Mouse (Mus musculus) embryonic facial prominence, embryonic 14.5 days (tissue): ENCODE data around the gene Arl8a. TPM values are rescaled to one million over a fixed set of nuclear protein-coding genes. Genes with fewer than 3 reads are reported as not detected.

Experiments used
- ATAC-seq: fragments of 200-750 bp; cut with Nextera tagmentation; 2 replicates; pipeline ENCODE4 v1.8.0; 2017; ENCODE audit warnings: low read depth, moderate number of reproducible peaks, moderate TSS enrichment
- DNase-seq: peaks from one replicate; pipeline ENCODE4 v3.0.0-alpha.2; 2015; ENCODE audit warnings: low spot score
- H3K27ac ChIP-seq: fragments of 300-500 bp; sonication (generic); replicated peaks from 2 replicates; pipeline ENCODE4 v1.5.1; 2014; ENCODE audit warnings: low read depth, mild to moderate bottlenecking, low read length, moderate library complexity
- H3K27me3 ChIP-seq: fragments of 300-500 bp; sonication (generic); replicated peaks from 2 replicates; pipeline ENCODE4 v1.6.1; 2014; ENCODE audit warnings: low read length; ENCODE audit not compliant: control insufficient read depth, insufficient read depth
- H3K36me3 ChIP-seq: fragments of 300-500 bp; sonication (generic); 2 replicates; pipeline ENCODE4 v1.6.1; 2014; ENCODE audit warnings: low read length, mixed read lengths; ENCODE audit not compliant: control insufficient read depth, insufficient read depth
- H3K4me1 ChIP-seq: fragments of 300-500 bp; sonication (generic); 2 replicates; pipeline ENCODE4 v1.6.1; 2014; ENCODE audit warnings: antibody characterized with exemption, low read length; ENCODE audit not compliant: control insufficient read depth, insufficient read depth
- H3K4me2 ChIP-seq: fragments of 300-500 bp; sonication (generic); 2 replicates; pipeline ENCODE4 v1.6.1; 2014; ENCODE audit warnings: low read depth, mild to moderate bottlenecking, low read length, moderate library complexity, mixed read lengths
- H3K4me3 ChIP-seq: fragments of 300-500 bp; sonication (generic); 2 replicates; pipeline ENCODE4 v1.5.1; 2014; ENCODE audit warnings: low read depth, mild to moderate bottlenecking, low read length
- H3K9ac ChIP-seq: fragments of 300-500 bp; sonication (generic); 2 replicates; pipeline ENCODE4 v1.6.1; 2014; ENCODE audit warnings: low read depth, mild to moderate bottlenecking, low read length, moderate library complexity, mixed read lengths
- H3K9me3 ChIP-seq: fragments of 300-500 bp; sonication (generic); 2 replicates; pipeline ENCODE4 v1.6.1; 2016; ENCODE audit warnings: low read length; ENCODE audit not compliant: control insufficient read depth
- WGBS: fragments of 180-500 bp; shearing (Covaris S2); extraction: QIAGEN DNeasy Blood & Tissue Kit; methylation state at CpG from one replicate; pipeline ENCODE4 v1.1.7; 2014; 5-methylcytosine and 5-hydroxymethylcytosine counted together
- polyA plus RNA-seq: library from polyadenylated mRNA; unstranded; fragments of >200 nt; fragmentation: Nextera tagmentation; extraction: Ambion mirVana; gene quantifications from 2 replicates; pipeline ENCODE4 v1.2.1, GENCODE M21; 2014

Arl8a gene
- polyA plus RNA-seq, 1 experiment from 2014 or later = 74.7 TPM

DNA sequence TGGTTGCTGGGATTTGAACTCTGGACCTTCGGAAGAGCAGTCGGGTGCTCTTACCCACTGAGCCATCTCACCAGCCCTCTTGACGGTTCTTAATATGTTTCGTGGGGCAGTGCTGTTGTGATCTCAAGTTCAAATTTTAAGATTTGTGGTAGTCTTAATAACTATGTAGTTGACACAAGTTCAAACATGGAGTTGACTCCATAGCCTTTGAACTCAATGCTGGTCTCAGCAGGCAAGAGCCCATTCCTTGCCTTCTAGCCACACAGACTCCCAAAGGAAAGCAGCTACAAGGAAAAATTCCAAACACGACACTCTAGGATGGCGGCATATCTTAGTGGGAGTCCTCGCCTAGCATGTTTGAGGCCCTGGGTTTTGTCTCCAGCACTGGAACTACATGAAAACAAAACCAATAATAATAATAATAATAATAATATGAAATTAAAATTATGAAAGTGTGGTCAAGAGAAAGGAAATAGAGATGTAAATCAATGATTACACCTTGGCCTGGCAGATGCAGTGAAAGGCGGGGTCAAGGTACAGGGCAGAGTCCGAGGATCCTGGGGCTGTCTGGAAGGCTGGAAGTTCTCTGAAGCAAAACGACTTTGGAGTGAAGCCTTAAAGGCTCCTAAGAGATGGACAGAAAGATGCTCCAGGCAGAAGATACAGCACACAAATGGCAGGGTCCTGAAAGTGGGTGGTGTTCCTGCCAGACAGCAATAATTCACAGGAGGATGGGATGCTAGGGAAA lies 22.0 kb downstream of the Arl8a start:
- Histone ChIP-seq H3K4me3 (no peak overlapping the region), H3K27me3 (no peaks in the 10 kb centered on the region)

GRCm38 (mm10) chr1:135169556-135170224 lies 23.1 kb downstream of the Arl8a start:
- no peak overlapping the region for H3K9ac ChIP-seq
- DNase-seq (no peak), ATAC-seq (no peak)
- WGBS = 53% methylated on average over 12 of the region's 12 CpGs
- no peak overlapping the region for H3K4me3 ChIP-seq
- no peaks in the 10 kb centered on the region for H3K36me3 ChIP-seq
- no peak overlapping the region for H3K27ac ChIP-seq
- H3K4me1 ChIP-seq = no peaks in the 10 kb centered on the region
- H3K27me3 ChIP-seq = no peaks in the 10 kb centered on the region
- no peaks in the 10 kb centered on the region for H3K9me3 ChIP-seq
- H3K4me2 ChIP-seq = no peak overlapping the region

More for the DNA sequence above, 22.0 kb downstream of the Arl8a start:
- no peaks in the 10 kb centered on the region for H3K9me3 ChIP-seq
- ATAC-seq = no peak
- WGBS = 90% methylated on average over 10 of the region's 10 CpGs
- no peaks in the 10 kb centered on the region for H3K36me3 ChIP-seq
- DNase-seq = no peak
- H3K27ac ChIP-seq = no peak overlapping the region
- H3K4me2 ChIP-seq = no peak overlapping the region
- H3K9ac ChIP-seq = no peak overlapping the region
- no peaks in the 10 kb centered on the region for H3K4me1 ChIP-seq

DNA sequence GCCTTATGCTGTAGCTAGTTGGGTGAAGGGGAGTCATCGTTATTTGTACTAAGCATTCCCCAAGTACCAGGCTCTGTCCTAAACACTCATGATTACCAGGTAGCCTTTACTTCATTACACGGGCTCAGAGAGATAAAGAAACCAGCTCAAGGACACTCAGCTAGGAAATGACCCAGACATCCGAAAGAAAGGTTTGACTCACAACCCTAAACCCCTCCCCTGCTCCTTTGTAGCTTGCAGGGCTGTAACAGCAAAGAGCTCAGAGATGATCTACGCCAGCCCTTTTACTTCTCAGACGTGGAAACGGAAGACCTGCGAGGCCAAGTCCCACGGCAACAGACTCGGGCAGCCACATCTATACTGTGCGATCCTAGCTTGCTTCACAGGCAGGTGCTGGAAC lies 23.7 kb downstream of the Arl8a start:
- WGBS = 80% methylated on average over 10 of the region's 10 CpGs

DNA sequence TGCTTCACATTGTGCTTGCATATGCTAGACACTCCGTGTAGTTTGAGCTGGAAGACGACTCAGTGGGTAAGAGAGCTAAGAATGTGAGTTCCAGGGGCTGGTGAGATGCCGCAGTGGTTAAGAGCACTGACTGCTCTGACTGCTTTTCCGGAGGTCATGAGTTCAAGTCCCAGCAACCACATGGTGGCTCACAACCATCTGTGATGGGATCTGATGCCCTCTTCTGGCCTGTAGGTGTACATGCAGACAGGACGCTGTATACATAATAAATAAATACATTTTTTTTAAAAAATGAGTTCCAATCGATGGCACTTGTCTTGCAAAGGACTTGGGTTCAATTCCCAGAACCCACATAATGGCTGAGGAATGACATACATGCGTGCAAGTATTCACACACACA lies 24.6 kb downstream of the Arl8a start:
- Histone ChIP-seq H3K9me3 (no peaks in the 10 kb centered on the region), H3K27me3 (no peaks in the 10 kb centered on the region), H3K27ac (no peak overlapping the region), H3K36me3 (no peaks in the 10 kb centered on the region), H3K4me3 (no peak overlapping the region), H3K4me2 (no peak overlapping the region), H3K4me1 (no peaks in the 10 kb centered on the region), H3K9ac (no peak overlapping the region)
- 81% methylated on average over 7 of the region's 7 CpGs for WGBS
- ATAC-seq (no peak), DNase-seq (no peak)

More for the DNA sequence above, 23.7 kb downstream of the Arl8a start:
- Histone ChIP-seq H3K9me3 (no peaks in the 10 kb centered on the region), H3K4me1 (no peaks in the 10 kb centered on the region), H3K9ac (no peak overlapping the region), H3K36me3 (no peaks in the 10 kb centered on the region), H3K27me3 (no peaks in the 10 kb centered on the region), H3K27ac (no peak overlapping the region), H3K4me2 (no peak overlapping the region), H3K4me3 (no peak overlapping the region)
- ATAC-seq (no peak), DNase-seq (no peak)

GRCm38 (mm10) chr1:135171984-135172383 lies 25.4 kb downstream of the Arl8a start:
- Histone ChIP-seq H3K36me3 (no peaks in the 10 kb centered on the region), H3K27ac (no peak overlapping the region), H3K27me3 (no peaks in the 10 kb centered on the region), H3K9ac (no peak overlapping the region), H3K4me1 (no peaks in the 10 kb centered on the region), H3K4me2 (no peak overlapping the region), H3K9me3 (no peaks in the 10 kb centered on the region), H3K4me3 (no peak overlapping the region)
- ATAC-seq (peak; percentile 86), DNase-seq (peak; percentile 91)
- WGBS = 50% methylated on average over 6 of the region's 6 CpGs

DNA sequence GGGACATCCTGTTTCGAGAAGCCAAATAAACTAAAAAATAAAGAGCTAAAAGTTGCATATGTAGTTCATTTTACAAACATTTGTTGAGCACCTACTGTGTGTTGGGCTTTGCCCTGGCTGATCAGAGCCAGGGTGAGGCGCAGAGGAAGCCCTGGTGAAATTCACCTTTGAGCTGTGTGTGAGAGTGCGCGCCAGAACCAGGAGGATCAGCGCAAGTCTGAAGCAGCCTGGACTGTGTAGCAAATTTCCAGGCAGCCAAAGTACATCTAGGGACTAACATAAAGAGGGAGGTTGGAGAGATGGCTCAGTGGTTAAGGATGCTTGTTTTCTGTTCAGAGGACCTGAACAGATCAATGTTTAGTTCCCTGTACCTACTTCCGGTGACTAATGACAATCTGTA lies 26.7 kb downstream of the Arl8a start:
- no peak overlapping the region for H3K4me3 ChIP-seq
- H3K27ac ChIP-seq = no peak overlapping the region
- DNase-seq (no peak), ATAC-seq (no peak)
- H3K9ac ChIP-seq = no peak overlapping the region
- H3K4me1 ChIP-seq = no peaks in the 10 kb centered on the region
- no peaks in the 10 kb centered on the region for H3K36me3 ChIP-seq
- no peak overlapping the region for H3K4me2 ChIP-seq
- no peaks in the 10 kb centered on the region for H3K9me3 ChIP-seq
- no peaks in the 10 kb centered on the region for H3K27me3 ChIP-seq
- WGBS = 86% methylated on average over 6 of the region's 6 CpGs

GRCm38 (mm10) chr1:135175176-135175575 lies 28.6 kb downstream of the Arl8a start:
- DNase-seq (no peak), ATAC-seq (no peak)
- Histone ChIP-seq H3K27me3 (no peaks in the 10 kb centered on the region), H3K36me3 (no peaks in the 10 kb centered on the region), H3K9me3 (no peaks in the 10 kb centered on the region), H3K9ac (no peak overlapping the region), H3K4me2 (no peak overlapping the region), H3K4me3 (no peak overlapping the region), H3K27ac (no peak overlapping the region), H3K4me1 (no peaks in the 10 kb centered on the region)
- WGBS = 72% methylated on average over 3 of the region's 3 CpGs

GRCm38 (mm10) chr1:135177724-135178123 lies 31.1 kb downstream of the Arl8a start:
- 83% methylated on average over 3 of the region's 3 CpGs for WGBS

GRCm38 (mm10) chr1:135178863-135179262 lies 32.2 kb downstream of the Arl8a start:
- ATAC-seq (no peak), DNase-seq (no peak)
- Histone ChIP-seq H3K4me1 (no peaks in the 10 kb centered on the region), H3K4me3 (no peak overlapping the region), H3K9me3 (no peaks in the 10 kb centered on the region), H3K36me3 (no peaks in the 10 kb centered on the region), H3K4me2 (no peak overlapping the region), H3K27me3 (no peaks in the 10 kb centered on the region), H3K9ac (no peak overlapping the region), H3K27ac (no peak overlapping the region)
- WGBS = 92% methylated on average over 7 of the region's 7 CpGs

More at GRCm38 (mm10) chr1:135177724-135178123, 31.1 kb downstream of the Arl8a start:
- Histone ChIP-seq H3K4me3 (no peak overlapping the region), H3K36me3 (no peaks in the 10 kb centered on the region), H3K9ac (no peak overlapping the region), H3K27ac (no peak overlapping the region), H3K4me2 (no peak overlapping the region), H3K4me1 (no peaks in the 10 kb centered on the region), H3K27me3 (no peaks in the 10 kb centered on the region), H3K9me3 (no peaks in the 10 kb centered on the region)
- ATAC-seq = peak; percentile 60; the same call in 1 of the 2 replicates
- DNase-seq = no peak
